Mouse (Mus musculus) monocyte, adult 5-6 weeks (primary cell): ENCODE results near the gene Ndufb7. TPM values are rescaled to one million over a fixed set of nuclear protein-coding genes. Genes with fewer than 3 reads are reported as not detected.

Experiments
- ATAC-seq: fragments of 153-309, 156-312 bp; replicated peaks from 2 replicates; pipeline ENCODE4 v1.8.0; 2017; ENCODE audit warnings: mild to moderate bottlenecking; ENCODE audit not compliant: low TSS enrichment, insufficient number of reproducible peaks, severe bottlenecking, poor library complexity, low FRiP score
- total RNA-seq: library from RNA; stranded (forward); fragments of 200-1000, 200-491, 200-594 nt; gene quantifications from 3 replicates; pipeline ENCODE4 v1.2.3, GENCODE M21; 2017

Ndufb7 gene
- total RNA-seq, 1 experiment from 2014 or later: 196 TPM

DNA sequence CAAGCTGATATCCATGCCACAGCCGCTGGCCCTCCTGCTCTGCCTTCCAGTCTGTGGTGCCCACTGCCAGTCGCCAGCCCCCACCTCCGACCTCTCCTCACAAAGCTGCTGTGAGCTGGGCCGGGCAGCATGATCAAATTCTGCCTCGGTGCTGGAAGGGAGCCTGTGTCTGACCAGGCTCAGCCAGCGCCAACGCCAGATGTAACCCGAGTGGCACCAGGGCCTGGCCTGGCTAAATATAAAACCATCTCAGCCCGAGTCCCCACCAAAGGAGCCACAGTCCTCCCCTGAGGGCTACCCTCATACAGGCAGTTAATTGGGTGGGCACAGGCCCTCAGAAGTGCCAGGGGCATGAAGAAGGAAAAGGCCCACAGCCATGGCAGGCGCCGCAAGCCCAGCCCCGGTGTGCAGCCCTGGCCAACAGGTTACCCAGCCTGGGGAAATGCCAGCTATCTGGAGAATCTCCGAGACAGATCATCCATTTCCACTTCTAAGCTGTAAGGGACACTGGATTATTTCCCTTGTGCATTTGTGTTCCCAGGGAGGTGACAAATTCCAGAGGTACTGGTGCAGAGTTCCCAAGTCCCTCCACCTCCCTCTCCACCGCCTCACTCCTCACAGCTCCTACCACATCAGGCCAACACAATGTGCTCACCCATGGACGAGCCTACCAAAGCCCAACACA, 8.3 kb downstream of the Ndufb7 start:
- no peak for ATAC-seq

- no peak for ATAC-seq
These were observed 9.4 kb downstream of the Ndufb7 start for GRCm38 (mm10) chr8:83575561-83576515.

DNA sequence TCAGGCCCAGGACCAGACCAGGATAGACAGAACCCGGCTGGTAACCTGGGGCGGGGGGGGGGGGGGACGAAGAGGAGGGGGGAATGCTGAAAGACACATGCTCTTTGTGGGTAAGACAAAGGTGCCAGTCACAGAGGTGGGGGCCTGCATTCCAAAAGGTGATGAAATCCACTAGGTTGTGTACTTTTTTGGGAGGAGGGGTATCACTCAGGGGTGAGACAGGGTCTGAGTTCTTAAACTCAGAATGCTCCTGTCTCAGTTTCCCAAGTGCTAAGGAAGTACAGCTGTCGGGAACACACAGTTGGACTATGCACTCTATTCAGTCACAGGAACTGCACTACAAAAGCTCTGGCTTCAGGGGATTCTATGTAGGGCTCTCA, 10.0 kb downstream of the Ndufb7 start:
- no peak for ATAC-seq

DNA sequence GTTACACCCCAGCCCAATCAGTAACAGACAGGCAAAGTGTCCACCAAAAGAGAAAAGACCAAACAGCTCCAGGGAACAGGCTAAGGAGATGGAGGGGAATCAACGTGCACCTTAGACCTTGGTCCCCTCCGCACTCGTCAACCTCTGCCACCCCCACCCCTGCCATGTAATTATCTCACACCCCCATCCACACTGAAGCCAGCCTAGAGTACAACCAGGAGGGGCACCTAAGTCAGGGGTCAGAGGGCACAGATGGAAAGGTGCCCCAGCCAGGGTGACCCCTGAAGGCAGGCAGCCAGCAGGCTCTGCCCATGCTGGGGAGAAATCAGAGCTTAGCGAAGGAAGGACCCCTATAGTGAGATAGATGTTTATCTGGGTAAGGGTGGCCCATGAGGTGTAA, 10.4 kb downstream of the Ndufb7 start:
- no peak for ATAC-seq

DNA sequence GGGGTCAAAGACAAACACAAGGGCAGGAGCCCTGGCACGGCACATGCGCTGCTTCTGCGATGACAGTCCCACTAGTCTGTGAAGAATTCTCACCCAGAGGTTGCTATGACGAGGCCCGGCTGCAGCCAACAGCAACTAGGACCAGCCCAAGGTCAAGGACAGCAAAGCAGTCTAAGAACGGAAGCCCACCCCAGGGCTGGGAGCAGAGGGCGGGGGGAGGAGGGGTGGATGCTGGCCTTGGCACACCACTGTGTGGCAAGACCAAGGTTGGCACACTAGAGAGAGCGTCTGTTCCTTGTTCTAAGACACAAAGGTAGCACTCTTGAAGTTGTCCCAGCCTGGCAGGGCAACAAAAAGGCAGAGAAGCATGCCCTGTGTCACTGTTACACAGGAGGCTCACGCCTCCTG, 10.9 kb downstream of the Ndufb7 start:
- ATAC-seq: no peak

DNA sequence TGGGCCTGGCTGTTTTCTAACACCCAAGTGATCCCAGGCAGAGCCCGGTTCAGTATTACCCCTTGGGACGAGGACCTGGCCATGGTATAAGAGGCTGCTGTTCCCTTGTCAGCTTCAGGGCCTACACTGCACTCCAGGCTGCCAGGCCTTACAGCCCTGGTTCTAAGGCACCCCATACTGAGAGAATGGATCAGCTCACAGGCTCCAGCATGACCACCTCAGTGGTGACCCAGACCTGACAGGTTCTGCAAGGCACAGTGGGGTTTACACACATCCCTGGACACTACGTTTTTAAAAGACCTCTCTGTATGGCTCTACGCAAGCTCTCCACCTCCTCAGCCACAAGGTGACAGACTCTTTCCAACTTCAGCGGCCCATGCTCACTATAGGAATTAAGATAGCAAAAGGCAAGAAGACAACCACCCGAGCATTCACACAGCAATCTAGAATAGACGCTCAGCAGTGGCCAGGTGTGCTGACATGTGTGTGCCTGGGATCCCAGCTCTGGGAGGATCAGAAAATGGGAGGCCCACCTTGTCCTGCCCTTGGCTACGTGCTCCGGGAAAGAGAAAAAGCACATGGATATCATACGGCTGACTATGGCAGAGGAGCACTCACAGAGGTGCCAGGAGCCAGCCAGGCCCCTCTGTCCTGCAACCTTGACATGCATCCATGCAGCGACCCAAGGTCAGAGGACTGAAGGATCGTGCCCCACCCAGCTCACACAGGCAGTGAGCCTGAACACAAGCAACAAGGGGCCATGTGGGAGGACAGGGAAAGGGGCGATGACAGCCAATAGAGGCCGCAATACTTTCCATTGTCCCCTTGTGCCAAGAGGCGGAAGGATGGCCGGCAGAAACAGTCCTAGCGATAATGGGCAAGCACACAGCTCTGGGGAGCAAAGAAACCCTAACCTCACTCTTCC, 11.9 kb downstream of the Ndufb7 start:
- no peak for ATAC-seq

GRCm38 (mm10) chr8:83579676-83580075, 13.2 kb downstream of the Ndufb7 start:
- ATAC-seq: no peak

- no peak for ATAC-seq
These were observed 14.4 kb downstream of the Ndufb7 start for GRCm38 (mm10) chr8:83580826-83581225.

- no peak for ATAC-seq
These were observed 15.8 kb downstream of the Ndufb7 start for GRCm38 (mm10) chr8:83582226-83582625.

- ATAC-seq: no peak
These were observed 16.8 kb downstream of the Ndufb7 start for GRCm38 (mm10) chr8:83583236-83583635.

GRCm38 (mm10) chr8:83584771-83585170, 18.3 kb downstream of the Ndufb7 start:
- ATAC-seq: no peak

DNA sequence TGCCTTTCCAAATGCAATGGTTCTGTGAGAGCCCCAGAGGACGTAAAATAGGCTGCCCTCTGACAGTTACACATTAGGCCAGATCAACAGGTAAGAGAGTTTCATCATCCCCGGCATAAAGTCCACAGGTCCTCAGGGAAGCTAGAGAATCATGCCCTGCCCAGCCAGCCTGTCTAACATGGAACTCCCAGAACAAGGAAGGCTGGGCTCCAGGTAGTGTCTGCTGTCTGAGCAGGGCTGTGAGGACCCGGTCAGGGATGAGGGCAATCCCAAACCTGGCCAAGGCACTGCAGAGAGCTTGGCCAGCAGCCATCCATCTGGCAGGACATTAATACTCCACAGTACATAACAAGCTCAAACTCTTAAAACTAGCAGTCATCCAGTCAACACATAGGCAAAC, 18.9 kb downstream of the Ndufb7 start:
- ATAC-seq: no peak

DNA sequence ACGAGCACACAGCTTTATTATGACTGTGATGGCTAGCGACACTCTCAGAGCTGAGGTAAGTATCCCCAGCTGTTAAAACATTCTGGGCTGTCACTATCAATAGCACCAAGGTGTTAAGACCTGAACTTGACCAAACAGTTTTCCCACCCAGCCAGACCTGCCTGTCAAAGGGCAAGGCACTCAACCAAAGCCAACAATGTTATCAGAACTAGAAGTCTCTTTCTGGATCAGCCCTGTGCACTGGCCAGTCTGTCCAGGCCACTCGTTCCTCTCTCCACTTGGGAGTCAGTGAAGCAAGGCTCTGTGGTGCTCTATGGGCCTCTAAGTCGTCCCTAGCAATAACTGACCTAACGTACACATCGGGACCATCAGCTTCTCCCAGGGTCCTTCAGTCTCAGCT, 21.2 kb downstream of the Ndufb7 start:
- ATAC-seq: no peak

DNA sequence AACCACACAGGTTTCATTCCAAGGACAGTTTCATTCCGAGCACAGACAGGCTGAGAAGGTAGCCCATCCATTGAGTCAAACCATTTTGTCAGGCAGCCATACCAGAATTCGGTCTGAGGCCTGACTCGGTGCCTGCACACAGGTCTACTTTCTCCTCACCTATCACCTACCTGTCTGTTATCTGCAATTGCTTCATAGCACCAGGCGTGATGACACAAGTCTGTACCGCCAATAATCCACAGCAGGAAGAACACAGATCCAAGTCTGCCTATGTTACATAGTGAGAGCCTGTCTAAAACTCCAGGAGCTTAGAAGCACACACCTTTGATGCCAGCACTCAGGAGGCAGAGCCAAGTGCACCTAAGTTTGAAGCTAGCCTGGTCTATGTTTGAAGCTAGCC, 22.4 kb downstream of the Ndufb7 start:
- no peak for ATAC-seq

DNA sequence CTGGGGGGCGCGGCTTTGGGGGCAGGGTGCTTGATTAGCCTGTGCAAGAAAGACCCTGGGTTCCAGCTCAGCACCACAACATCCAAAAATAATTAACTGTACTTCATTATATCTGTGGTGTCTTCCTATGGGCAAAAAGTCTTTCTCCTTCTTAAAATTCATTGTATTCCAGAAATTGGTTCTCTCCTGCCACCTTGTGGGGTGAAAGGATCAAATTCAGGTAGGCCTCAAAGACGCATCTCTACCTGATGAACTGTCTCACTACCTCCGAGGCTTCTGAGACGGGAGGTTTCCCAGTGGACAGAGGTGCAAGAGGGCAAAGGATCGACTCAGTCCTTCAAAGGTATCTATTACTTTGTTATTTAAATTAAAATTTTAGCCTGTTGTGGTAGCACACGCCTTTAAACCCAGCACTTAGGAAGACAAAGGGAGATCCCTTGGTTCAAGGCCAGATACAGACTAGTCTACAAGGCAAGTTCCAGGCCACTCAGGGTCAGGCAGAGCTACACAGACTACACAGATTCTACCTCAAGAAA, 24.1 kb downstream of the Ndufb7 start:
- ATAC-seq: no peak

GRCm38 (mm10) chr8:83592682-83593081, 26.2 kb downstream of the Ndufb7 start:
- no peak for ATAC-seq

DNA sequence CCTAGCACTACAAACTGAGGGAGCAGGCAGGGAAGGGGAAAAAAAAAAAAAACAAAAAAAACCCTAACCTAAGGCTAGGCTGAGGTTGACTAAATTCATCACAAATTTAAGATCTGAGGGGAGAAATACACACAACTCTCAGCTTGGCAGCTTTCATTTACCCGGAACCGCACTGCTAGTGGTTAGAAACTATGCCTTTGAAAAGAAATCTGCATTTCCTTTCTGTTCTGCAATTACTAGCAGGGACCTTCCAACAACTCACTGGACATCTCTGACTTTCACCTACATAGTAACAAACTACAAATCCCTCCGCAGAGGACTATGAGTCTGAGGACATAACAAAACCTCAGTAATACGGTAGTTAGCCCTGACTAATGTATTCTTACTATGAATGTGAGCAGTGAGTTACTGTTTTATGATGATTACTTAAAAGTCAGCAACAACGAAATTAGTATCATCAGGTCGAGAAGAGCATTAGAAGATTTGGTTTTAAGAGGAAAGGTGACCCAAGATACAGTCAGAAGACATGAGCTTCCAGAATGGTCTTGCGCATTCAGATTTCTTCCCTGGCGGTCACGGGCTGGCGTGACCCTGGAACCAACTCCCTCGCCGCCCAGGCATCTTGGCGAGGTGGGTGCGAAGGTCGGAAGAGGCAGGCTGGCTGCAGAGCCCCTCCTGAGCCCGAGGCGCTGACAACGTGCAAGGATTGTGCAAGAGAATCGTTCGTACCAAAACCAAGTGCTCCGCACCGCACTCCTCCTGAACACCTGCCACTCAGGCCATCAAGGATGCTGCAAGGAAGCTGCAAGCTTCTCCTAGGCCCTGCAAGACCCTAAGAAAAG, 27.1 kb downstream of the Ndufb7 start:
- no peak for ATAC-seq
